17 mouse cellular contexts compared by ENCODE assay signal in the genomic region with DNA sequence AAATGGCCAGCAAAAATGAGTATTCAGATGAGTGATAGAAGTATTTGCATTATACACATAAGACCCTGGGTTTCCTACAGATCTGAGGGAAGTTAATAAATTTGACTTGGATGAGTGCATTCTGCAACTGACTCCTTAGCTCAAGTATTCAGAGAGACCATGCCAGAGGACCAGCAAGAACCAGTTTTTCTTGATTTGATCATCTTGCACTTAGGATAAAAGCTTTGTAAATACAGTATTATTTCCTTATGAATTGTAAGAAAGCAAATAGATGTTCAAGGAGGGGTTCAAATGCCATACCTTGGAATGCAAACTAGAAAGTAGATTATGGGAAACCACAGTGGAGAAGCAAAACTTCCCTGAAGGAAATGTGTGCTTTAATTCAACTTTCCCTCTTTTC. TPM values are rescaled to one million over a fixed set of nuclear protein-coding genes. Genes with fewer than 3 reads are reported as not detected.
DNase-seq lines count a peak whose midpoint lies in the region; ATAC-seq and TF ChIP-seq lines count a peak whose summit lies in the region.
"Had no signal": no experiment of that assay in that cellular context is flagged by ENCODE, and none has a peak within 500 bp of the region (broad histone marks: within the 10 kb centered on the region; RNA-seq: fewer than 3 reads in every experiment).

No protein-coding gene starts in this region.

- no peak; the same call in 1 of the 2 replicates for ATAC-seq in lung, embryonic 15.5 days (ENCODE audit: borderline replicate concordance, extremely low read depth, low FRiP score, low TSS enrichment)
- ATAC-seq in stomach, embryonic 15.5 days (ENCODE audit: insufficient read depth, low FRiP score, low read depth) = 0 out of 2 replicates have a peak, but pooled peaks have one; percentile 14
- ATAC-seq: forebrain, embryonic 16.5 days had no signal

- DNase-seq in lung, adult 2 months = no peak
- DNase-seq in lung, postnatal 25 days (ENCODE audit: low spot score) = peak; percentile 14
- no peak for DNase-seq in layer of hippocampus, adult 9-10 months (ENCODE audit: low spot score)
- no peak for DNase-seq in gastrocnemius, postnatal 36 days
- DNase-seq: adrenal gland, adult 2 months; adrenal gland, postnatal 36 days; cerebellum, adult 2 months; cerebellum, postnatal 10 days; gastrocnemius, postnatal 10 days; heart, adult 2 months; heart, postnatal 14 days had no signal

- no peaks in the 10 kb centered on the region for H3K9me3 ChIP-seq in lung, embryonic 15.5 days
- H3K9me3 ChIP-seq in stomach, embryonic 15.5 days = no peaks in the 10 kb centered on the region
- H3K9me3 ChIP-seq: heart, embryonic 15.5 days had no signal

- intact Hi-C loops in gastrocnemius, postnatal 36 days (cut with DNase I) = no loop called here

- H3K27ac ChIP-seq in lung, embryonic 15.5 days = peak overlapping the region; percentile 78
- no peak overlapping the region for H3K27ac ChIP-seq in stomach, embryonic 15.5 days
- H3K27ac ChIP-seq: heart, adult 2 months; heart, embryonic 15.5 days; hindbrain, embryonic 14.5 days had no signal

- TF ChIP-seq CTCF in lung, adult 2 months (IDR thresholded peaks at IDR 0.05; ENCODE audit: insufficient read depth, low read length) = no peak

- H3K4me1 ChIP-seq in lung, embryonic 15.5 days = no peaks in the 10 kb centered on the region
- H3K4me1 ChIP-seq in lung, adult 2 months (ENCODE audit: control insufficient read depth, insufficient read depth, low read length) = no peaks in the 10 kb centered on the region
- H3K4me1 ChIP-seq in stomach, embryonic 15.5 days = no peaks in the 10 kb centered on the region
- H3K4me1 ChIP-seq: heart, embryonic 15.5 days had no signal

- no peak overlapping the region for H3K4me3 ChIP-seq in lung, embryonic 15.5 days
- no peak overlapping the region for H3K4me3 ChIP-seq in lung, adult 2 months (replicated peaks; ENCODE audit: extremely low read depth, low read depth, low read length)
- no peak overlapping the region for H3K4me3 ChIP-seq in stomach, embryonic 15.5 days (replicated peaks)
- H3K4me3 ChIP-seq: heart, adult 2 months; heart, embryonic 15.5 days had no signal

- no peak overlapping the region for H3K4me2 ChIP-seq in lung, embryonic 15.5 days
- H3K4me2 ChIP-seq in stomach, embryonic 15.5 days = no peak overlapping the region
- H3K4me2 ChIP-seq: heart, embryonic 11.5 days; heart, embryonic 15.5 days; hindbrain, embryonic 14.5 days had no signal

- no peaks in the 10 kb centered on the region for H3K36me3 ChIP-seq in lung, embryonic 15.5 days
- H3K36me3 ChIP-seq in stomach, embryonic 15.5 days = no peaks in the 10 kb centered on the region
- H3K36me3 ChIP-seq: heart, embryonic 15.5 days had no signal

- no peaks in the 10 kb centered on the region for H3K27me3 ChIP-seq in lung, embryonic 15.5 days
- H3K27me3 ChIP-seq in stomach, embryonic 15.5 days (replicated peaks) = no peaks in the 10 kb centered on the region
- H3K27me3 ChIP-seq: heart, embryonic 15.5 days had no signal

- no peak overlapping the region for H3K9ac ChIP-seq in lung, embryonic 15.5 days
- no peak overlapping the region for H3K9ac ChIP-seq in stomach, embryonic 15.5 days
- H3K9ac ChIP-seq: heart, embryonic 15.5 days; hindbrain, embryonic 14.5 days had no signal

- TF ChIP-seq POLR2A in lung, adult 2 months (IDR thresholded peaks at IDR 0.05; ENCODE audit: borderline replicate concordance, extremely low read depth, low read depth, low read length) = no peak

RNA-seq across cellular contexts. Expression of gene 5430427O19Rik, which starts 13.0 kb away (rescaled TPM):
- polyA plus RNA-seq in lung, embryonic 15.5 days (2015; fragmentation: Nextera tagmentation; extraction: Ambion mirVana) = 0.20 and 0.26 TPM in 2 replicates
- 0.12 and 0.24 TPM in 2 replicates for polyA plus RNA-seq in lung, adult 2 months (2012; rRNA removed)
- polyA plus RNA-seq in stomach, embryonic 15.5 days (2015; fragmentation: Nextera tagmentation; extraction: Ambion mirVana) = 0.27 and 0.28 TPM in 2 replicates
- under 1 TPM in 1 of 2 experiments, not detected in 1; 0.07 TPM for total RNA-seq in gastrocnemius, postnatal 36 days (2021)
- polyA plus RNA-seq: adrenal gland, adult 2 months had no signal
